Mouse (Mus musculus): ENCODE data around the gene Zfp574.

Zfp574 gene

DNA sequence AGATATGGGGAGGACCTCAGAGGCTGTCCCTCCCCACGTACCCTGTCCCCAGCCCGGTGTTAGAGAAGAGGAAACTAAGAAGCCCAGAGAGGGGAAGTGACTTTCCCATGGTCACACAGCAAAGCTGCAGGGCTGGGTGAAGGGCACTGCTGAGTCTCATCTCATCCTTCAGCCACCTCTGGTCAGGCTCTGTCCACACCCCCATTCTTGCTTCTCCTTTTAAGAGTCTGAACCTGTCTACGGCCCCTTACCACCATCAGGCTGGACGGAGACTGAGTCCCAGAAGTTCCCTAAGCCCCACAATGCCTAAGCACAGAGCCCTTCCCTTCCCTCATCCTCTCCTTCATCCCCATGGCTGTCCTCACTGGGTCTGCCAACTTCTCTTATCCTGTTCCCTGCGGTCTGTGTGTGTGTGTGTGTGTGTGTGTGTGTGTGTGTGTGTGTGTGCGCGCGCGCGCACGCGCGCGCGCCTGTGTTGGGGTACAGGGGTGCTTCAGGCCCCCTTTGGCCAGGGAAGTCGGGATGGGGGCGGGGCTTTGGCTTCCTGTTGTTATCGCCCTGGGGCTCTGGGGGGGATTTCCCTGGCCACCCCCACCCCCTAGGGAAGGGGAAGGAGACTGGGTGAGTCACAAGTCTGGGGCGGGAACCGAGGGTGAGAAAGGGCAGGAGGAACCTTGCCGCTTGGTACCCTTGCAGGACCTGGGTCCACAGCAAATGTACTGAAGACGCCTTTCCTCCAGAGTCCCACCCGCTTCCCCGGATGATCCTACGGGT lies 47.9 kb downstream of the Zfp574 start:
- DNase-seq, result no peak

DNA sequence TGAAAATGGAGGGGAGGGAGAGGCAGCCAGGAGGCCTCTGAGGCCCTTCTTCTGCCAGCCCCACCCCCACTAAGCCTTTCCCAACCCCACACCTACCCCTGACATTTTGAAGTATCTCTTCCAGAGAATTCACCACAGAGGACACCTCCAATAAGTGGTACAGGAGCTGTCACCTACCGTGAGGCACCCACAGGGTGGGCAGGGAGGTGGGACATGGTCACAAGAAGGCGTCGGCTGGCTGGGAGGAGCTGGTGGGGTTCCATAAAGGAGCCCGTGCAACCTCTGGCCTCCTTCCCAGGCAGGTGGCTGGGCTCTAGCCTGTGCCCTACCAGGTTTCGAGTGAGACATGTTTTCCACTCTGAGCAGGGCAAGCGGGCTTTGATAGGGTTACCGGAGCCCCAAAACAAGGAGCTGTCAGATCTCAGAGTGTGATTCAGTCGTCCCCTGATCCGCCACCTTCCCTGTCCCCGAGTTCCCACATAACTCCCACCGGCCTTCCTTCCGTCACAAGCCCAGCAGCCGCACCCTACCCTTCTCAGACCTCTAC lies 48.9 kb downstream of the Zfp574 start:
- DNase-seq, result no peak

DNA sequence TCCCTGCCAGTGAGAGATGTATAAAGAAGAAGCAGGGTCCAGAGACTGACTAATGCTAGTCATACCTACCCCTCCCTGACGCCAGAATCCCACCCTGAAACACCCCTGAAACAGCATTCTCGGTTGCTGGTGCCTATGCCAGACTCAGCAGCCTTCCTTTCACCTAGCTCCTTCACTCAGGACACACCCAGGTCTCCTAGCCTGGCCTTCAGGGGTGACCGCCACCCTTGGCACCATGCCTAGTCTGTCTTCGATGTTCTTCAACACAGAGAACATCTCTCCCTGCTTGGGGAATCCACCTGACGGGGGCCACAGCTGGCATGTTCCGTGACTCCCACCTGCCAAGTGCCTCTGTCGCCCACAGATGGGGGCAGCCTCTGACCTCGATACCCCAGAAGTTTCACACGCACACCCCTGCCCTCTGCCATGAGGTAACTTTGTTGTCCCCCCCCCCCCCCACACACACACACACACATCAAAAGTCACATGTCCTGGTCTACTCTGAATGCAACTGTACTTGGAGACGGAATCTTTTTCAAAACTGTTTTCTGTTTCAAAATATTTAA lies 53.4 kb downstream of the Zfp574 start:
- DNase-seq, result no peak

DNA sequence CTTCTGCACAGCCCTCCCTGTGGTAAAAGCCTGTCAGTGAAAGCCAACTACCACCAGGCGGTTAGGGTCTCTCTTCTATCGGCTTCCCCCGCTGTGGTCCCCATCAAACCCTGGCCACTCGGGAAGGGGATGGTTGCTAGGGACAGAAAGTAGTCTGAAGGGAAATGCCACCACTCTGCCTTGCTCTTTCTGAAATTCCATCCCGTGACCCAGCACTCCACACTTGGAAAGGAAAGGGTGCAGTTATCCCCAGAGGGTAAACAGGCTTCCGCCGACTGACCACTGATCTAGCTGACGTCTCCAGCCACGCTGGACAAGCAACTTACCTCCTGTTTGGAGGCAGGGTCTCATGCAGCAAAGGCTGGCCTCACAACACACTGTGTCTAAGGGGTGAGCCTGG lies 55.6 kb downstream of the Zfp574 start:
- no peak for DNase-seq

DNA sequence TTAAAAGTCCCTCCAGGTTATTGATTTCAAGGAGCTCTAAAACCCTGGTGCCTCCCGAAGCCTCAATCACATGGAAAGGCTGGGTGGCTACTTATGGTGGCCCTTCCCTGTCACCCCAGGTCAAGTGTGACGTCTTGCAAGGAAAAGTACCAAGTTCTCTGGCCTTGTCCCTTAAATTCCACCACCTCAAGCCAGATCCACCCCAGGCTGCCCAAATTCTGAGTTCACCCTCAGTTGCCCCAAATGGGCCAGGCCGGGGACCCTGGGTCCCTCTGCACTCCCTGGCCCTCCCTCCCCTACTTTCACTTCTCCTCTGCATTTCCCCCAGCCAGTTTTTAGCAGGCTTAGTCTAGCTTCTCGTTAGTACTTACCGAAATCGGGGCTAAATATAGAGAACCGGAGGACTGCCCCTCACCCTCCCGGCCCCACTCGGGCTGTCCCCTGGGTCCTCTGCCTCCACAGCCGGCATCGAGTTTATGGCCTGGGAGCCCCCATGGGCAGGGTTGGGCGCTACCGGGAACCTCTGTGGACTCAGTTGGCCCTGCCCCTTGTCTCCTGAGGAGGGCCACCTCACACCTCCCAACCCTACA lies 57.1 kb downstream of the Zfp574 start:
- DNase-seq, result no peak

DNA sequence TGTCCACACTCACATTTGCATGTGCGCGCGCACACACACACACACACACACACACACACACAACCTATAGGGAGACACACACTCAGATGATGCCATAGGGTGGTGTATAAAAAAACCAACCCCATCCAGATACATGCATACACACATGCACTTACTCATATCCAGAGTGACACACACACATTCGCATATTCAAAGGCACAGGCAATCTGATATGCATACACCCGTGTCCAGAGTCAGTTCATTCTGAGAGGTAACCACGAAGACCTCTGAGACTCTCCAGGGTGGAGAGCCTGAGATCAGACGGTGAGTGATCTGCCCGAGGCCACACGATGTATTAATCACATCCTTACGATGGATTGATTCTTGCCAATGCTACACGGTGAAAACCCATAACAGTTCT lies 58.2 kb downstream of the Zfp574 start:
- DNase-seq, result no peak

DNA sequence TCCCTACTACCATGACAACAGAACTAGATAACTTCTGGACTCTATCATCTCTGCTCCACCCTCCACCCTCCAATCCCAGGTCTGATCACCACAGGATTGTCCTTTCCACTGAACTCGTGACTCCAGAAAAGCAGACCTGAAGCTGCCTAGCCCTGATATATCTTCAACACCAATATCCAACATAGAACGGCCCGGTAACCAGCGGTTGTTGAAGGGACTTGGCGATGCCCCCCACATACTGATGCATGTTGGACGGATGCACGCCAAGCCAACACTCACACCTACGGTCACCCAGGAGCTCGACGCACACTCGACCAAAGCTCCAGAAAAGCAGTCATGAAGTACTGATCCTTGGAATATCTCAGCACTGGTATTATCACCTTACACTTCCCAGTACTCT lies 58.9 kb downstream of the Zfp574 start:
- DNase-seq, result no peak

DNA sequence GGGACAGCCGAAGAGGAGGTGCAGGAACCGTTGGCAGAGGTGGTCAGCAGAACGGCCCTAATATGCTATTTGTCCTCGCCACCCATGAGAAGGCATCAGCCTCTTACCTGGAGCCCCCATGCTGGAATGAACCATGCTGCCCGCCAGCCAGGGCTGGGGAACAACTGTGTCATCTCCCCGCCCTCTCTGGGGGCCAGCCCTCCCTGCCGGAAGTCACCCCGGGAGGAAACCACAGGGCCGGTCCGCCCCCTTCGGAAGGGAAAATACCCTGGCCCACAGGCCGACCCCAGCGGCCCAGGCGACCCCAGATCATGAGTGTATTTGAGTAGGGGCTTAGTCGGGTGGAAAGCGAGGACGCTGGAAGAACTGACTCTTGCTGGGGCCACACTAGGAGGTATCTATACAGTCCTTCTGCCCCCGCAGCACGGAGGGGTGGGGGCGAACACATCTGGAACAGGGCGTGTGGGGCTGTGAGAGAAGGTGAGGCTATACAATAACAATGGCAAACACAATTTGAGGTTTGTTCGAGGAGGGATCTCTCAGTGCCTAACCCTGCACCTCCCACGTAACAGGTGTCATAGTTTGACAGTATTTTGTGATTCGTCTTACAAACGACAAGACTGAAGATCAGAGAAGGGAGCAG lies 60.1 kb downstream of the Zfp574 start:
- DNase-seq, result no peak
